Mouse (Mus musculus) testis, adult 2 months (tissue): ENCODE results near the gene Cyp8b1. TPM values are rescaled to one million over a fixed set of nuclear protein-coding genes. Genes with fewer than 3 reads are reported as not detected.

Experiments
- H3K27ac ChIP-seq: fragments of 200-500 bp; 2 replicates; pipeline ENCODE4 v1.5.1; 2012; ENCODE audit warnings: low read depth, low read length; ENCODE audit not compliant: control insufficient read depth, insufficient read depth
- H3K27me3 ChIP-seq: fragments of 200-500 bp; 2 replicates; pipeline ENCODE4 v1.6.1; 2012; ENCODE audit warnings: mild to moderate bottlenecking, low read length, moderate library complexity; ENCODE audit not compliant: control insufficient read depth, insufficient read depth
- H3K36me3 ChIP-seq: fragments of 200-500 bp; 2 replicates; pipeline ENCODE4 v1.6.1; 2012; ENCODE audit warnings: mild to moderate bottlenecking, low read length; ENCODE audit not compliant: control insufficient read depth, insufficient read depth
- H3K4me1 ChIP-seq: fragments of 200-500 bp; 2 replicates; pipeline ENCODE4 v1.6.1; 2012; ENCODE audit warnings: low read length; ENCODE audit not compliant: control insufficient read depth, insufficient read depth
- H3K4me3 ChIP-seq: fragments of 200-500 bp; 2 replicates; pipeline ENCODE4 v1.5.1; 2012; ENCODE audit warnings: low read depth, mild to moderate bottlenecking, low read length, moderate library complexity, mixed read lengths; ENCODE audit not compliant: control insufficient read depth
- CTCF ChIP-seq: fragments of 200-500 bp; IDR thresholded peaks from 2 replicates; pipeline ENCODE4 v1.5.1; 2012; ENCODE audit warnings: low read depth, mild to moderate bottlenecking, inconsistent platforms, low read length, moderate library complexity; ENCODE audit not compliant: control insufficient read depth, insufficient read depth, insufficient replicate concordance
- POLR2A ChIP-seq: fragments of 200-500 bp; IDR thresholded peaks from 2 replicates; pipeline ENCODE4 v1.6.1; 2012; ENCODE audit warnings: low read depth, mild to moderate bottlenecking, inconsistent platforms, low read length, moderate library complexity; ENCODE audit not compliant: control insufficient read depth
- polyA plus RNA-seq: library from polyadenylated mRNA; depleted of rRNA; stranded (reverse); fragments of >200 nt; gene quantifications from 2 replicates; pipeline ENCODE4 v1.2.3, GENCODE M21; 2012

The Cyp8b1 gene
- polyA plus RNA-seq, 1 experiment = not detected

GRCm38 (mm10) chr9:121898245-121898644 is 17.9 kb downstream of the Cyp8b1 start, which contains the start of gene Ackr2:
Ackr2 (plus strand) TSS chr9:121898355.
- no peaks in the 10 kb centered on the region for H3K4me1 ChIP-seq
- H3K27me3 ChIP-seq = no peaks in the 10 kb centered on the region
- H3K27ac ChIP-seq = no peak within 1 kb of the TSS
- H3K4me3 ChIP-seq = no peak within 1 kb of the TSS
- H3K36me3 ChIP-seq = no peaks in the 10 kb centered on the region
- no peak for TF ChIP-seq CTCF
- TF ChIP-seq POLR2A = no peak

- Histone ChIP-seq H3K27ac (no peak overlapping the region), H3K4me1 (no peaks in the 10 kb centered on the region), H3K36me3 (no peaks in the 10 kb centered on the region), H3K4me3 (no peak overlapping the region), H3K27me3 (no peaks in the 10 kb centered on the region)
- TF ChIP-seq CTCF (no peak), POLR2A (no peak)
Measured at GRCm38 (mm10) chr9:121896820-121897219, 19.3 kb downstream of the Cyp8b1 start.

- H3K36me3 ChIP-seq = no peaks in the 10 kb centered on the region
- no peaks in the 10 kb centered on the region for H3K27me3 ChIP-seq
- H3K27ac ChIP-seq = no peak overlapping the region
- H3K4me3 ChIP-seq = no peak overlapping the region
- peaks cover 6% of the 10 kb centered on the region for H3K4me1 ChIP-seq
- TF ChIP-seq CTCF = no peak
- no peak for TF ChIP-seq POLR2A
Measured at GRCm38 (mm10) chr9:121895392-121895993, 20.6 kb downstream of the Cyp8b1 start.

- Histone ChIP-seq H3K27ac (no peak overlapping the region), H3K4me3 (no peak overlapping the region), H3K27me3 (no peaks in the 10 kb centered on the region), H3K4me1 (peaks cover 10% of the 10 kb centered on the region), H3K36me3 (no peaks in the 10 kb centered on the region)
- TF ChIP-seq CTCF (no peak), POLR2A (no peak)
Measured at GRCm38 (mm10) chr9:121894447-121894846, 21.7 kb downstream of the Cyp8b1 start.

GRCm38 (mm10) chr9:121892057-121892687 is 23.9 kb downstream of the Cyp8b1 start:
- Histone ChIP-seq H3K4me3 (no peak overlapping the region), H3K27ac (no peak overlapping the region), H3K4me1 (peaks cover 10% of the 10 kb centered on the region), H3K27me3 (no peaks in the 10 kb centered on the region), H3K36me3 (no peaks in the 10 kb centered on the region)
- TF ChIP-seq CTCF (no peak), POLR2A (no peak)

- Histone ChIP-seq H3K27me3 (no peaks in the 10 kb centered on the region), H3K27ac (no peak overlapping the region), H3K36me3 (no peaks in the 10 kb centered on the region), H3K4me1 (peaks cover 10% of the 10 kb centered on the region), H3K4me3 (no peak overlapping the region)
- TF ChIP-seq POLR2A (no peak), CTCF (no peak)
Measured at GRCm38 (mm10) chr9:121891301-121891700, 24.8 kb downstream of the Cyp8b1 start.

- TF ChIP-seq CTCF (no peak), POLR2A (no peak)
- Histone ChIP-seq H3K36me3 (no peaks in the 10 kb centered on the region), H3K27ac (peak overlapping the region; percentile 29; the same call in 1 of the 2 replicates), H3K4me1 (peaks cover 10% of the 10 kb centered on the region), H3K4me3 (peak overlapping the region; percentile 3; the same call in 1 of the 2 replicates), H3K27me3 (no peaks in the 10 kb centered on the region)
Measured at GRCm38 (mm10) chr9:121890441-121890941, 25.6 kb downstream of the Cyp8b1 start.

GRCm38 (mm10) chr9:121889927-121890440 is 26.1 kb downstream of the Cyp8b1 start:
- TF ChIP-seq POLR2A (no peak), CTCF (no peak)
- Histone ChIP-seq H3K4me3 (no peak overlapping the region), H3K27ac (peak overlapping the region; percentile 29; the same call in 1 of the 2 replicates), H3K36me3 (no peaks in the 10 kb centered on the region), H3K4me1 (peaks cover 10% of the 10 kb centered on the region), H3K27me3 (no peaks in the 10 kb centered on the region)
